ENCODE assay signal across 8 mouse cellular contexts in genomic region chr13:29855281-29856031, GRCm38 (mm10). TPM values are rescaled to one million over a fixed set of nuclear protein-coding genes. Genes with fewer than 3 reads are reported as not detected.
DNase-seq lines count a peak whose midpoint lies in the region; ATAC-seq lines count a peak whose summit lies in the region.

TSS of gene Cdkal1 (minus strand) at chr13:29855674.

- H3K4me3 ChIP-seq in hindbrain, embryonic 11.5 days (ENCODE audit: low read depth, low read length): peak within 1 kb of the TSS; percentile 87

- peak within 1 kb of the TSS; percentile 74 for H3K27ac ChIP-seq in hindbrain, embryonic 11.5 days (ENCODE audit: low read depth, low read length)

- peak within 1 kb of the TSS; percentile 42 for H3K4me2 ChIP-seq in hindbrain, embryonic 11.5 days (replicated peaks; ENCODE audit: low read depth, low read length)

- H3K27me3 ChIP-seq in hindbrain, embryonic 11.5 days (ENCODE audit: control insufficient read depth, insufficient read depth, low read length): no peaks in the 10 kb centered on the region

- WGBS in hindbrain, embryonic 11.5 days: under 1% methylated on average over 33 of the region's 33 CpGs

- H3K36me3 ChIP-seq in hindbrain, embryonic 11.5 days (ENCODE audit: control insufficient read depth, insufficient read depth, low read length): no peaks in the 10 kb centered on the region

- no peaks in the 10 kb centered on the region for H3K4me1 ChIP-seq in hindbrain, embryonic 11.5 days (replicated peaks; ENCODE audit: control insufficient read depth, insufficient read depth, low read length)

- H3K9me3 ChIP-seq in hindbrain, embryonic 11.5 days (ENCODE audit: control insufficient read depth, low read length): no peaks in the 10 kb centered on the region

- H3K9ac ChIP-seq in hindbrain, embryonic 11.5 days (ENCODE audit: low read depth, low read length): peak within 1 kb of the TSS; percentile 79

- DNase-seq in MEL-GATA-1-ER (ENCODE audit: extremely low read depth, low read depth): peak; percentile 84
- peak; percentile 84 for DNase-seq in cerebellum, adult 8-10 months
- DNase-seq in hindbrain, embryonic 11.5 days (ENCODE audit: low spot score): peak; percentile 85
- DNase-seq in layer of hippocampus, postnatal 10 days (ENCODE audit: low spot score in 2 of 2): peak; percentile 81 to 87
- DNase-seq in lung, postnatal 10 days: peak; percentile 89
- DNase-seq in ovary, postnatal 36 days (ENCODE audit: low spot score): peak; percentile 80
- peak; percentile 75 for DNase-seq in thymus, postnatal 25 days

- peak; percentile 92 for ATAC-seq in frontal cortex, adult (ENCODE audit: low TSS enrichment)
- peak; percentile 93 for ATAC-seq in hindbrain, embryonic 11.5 days (ENCODE audit: low FRiP score)

RNA-seq across cellular contexts. Expression of gene Cdkal1, which starts in this region (rescaled TPM):
- polyA plus RNA-seq in hindbrain, embryonic 11.5 days (2014; fragmentation: Nextera tagmentation; extraction: Ambion mirVana): 29.0 and 30.0 TPM in 2 replicates
- total RNA-seq in layer of hippocampus, postnatal 10 days (2021): 10 to 100 TPM; 17.4 to 17.5 TPM

Comparison
In these comparisons a context has a peak if more than half of its experiments do, and no peak if none do; other contexts are left out.
1. Peak in every context shown above with its lines: DNase-seq, ATAC-seq, H3K4me3 ChIP-seq and H3K27ac ChIP-seq.